Mouse (Mus musculus) neural tube, embryonic 13.5 days (tissue): Measurements from ENCODE around the gene Mef2d. TPM values are rescaled to one million over a fixed set of nuclear protein-coding genes. Genes with fewer than 3 reads are reported as not detected.

Source experiments
- ATAC-seq: fragments of 200-750 bp; cut with Nextera tagmentation; 2 replicates; pipeline ENCODE4 v1.8.0; 2017; ENCODE audit warnings: low read depth, mild to moderate bottlenecking, moderate TSS enrichment, moderate library complexity
- H3K27ac ChIP-seq: fragments of 300-500 bp; sonication (generic); replicated peaks from 2 replicates; pipeline ENCODE4 v1.5.1; 2015; ENCODE audit warnings: moderate library complexity, mild to moderate bottlenecking, inconsistent platforms
- H3K27me3 ChIP-seq: fragments of 300-500 bp; sonication (generic); 2 replicates; pipeline ENCODE4 v1.6.1; 2015; ENCODE audit warnings: mild to moderate bottlenecking, inconsistent platforms
- H3K36me3 ChIP-seq: fragments of 300-500 bp; sonication (generic); 2 replicates; pipeline ENCODE4 v1.6.1; 2015; ENCODE audit warnings: mild to moderate bottlenecking, inconsistent platforms
- H3K4me1 ChIP-seq: fragments of 300-500 bp; sonication (generic); replicated peaks from 2 replicates; pipeline ENCODE4 v1.6.1; 2015; ENCODE audit warnings: inconsistent platforms
- H3K4me2 ChIP-seq: fragments of 300-500 bp; sonication (generic); 2 replicates; pipeline ENCODE4 v1.6.1; 2015; ENCODE audit warnings: inconsistent platforms, mild to moderate bottlenecking, moderate library complexity
- H3K4me3 ChIP-seq: fragments of 300-500 bp; sonication (generic); 2 replicates; pipeline ENCODE4 v1.5.1; 2015; ENCODE audit warnings: mild to moderate bottlenecking, inconsistent platforms
- H3K9ac ChIP-seq: fragments of 300-500 bp; sonication (generic); 2 replicates; pipeline ENCODE4 v1.6.1; 2015; ENCODE audit warnings: moderate library complexity, mild to moderate bottlenecking, inconsistent platforms
- H3K9me3 ChIP-seq: fragments of 300-500 bp; sonication (generic); 2 replicates; pipeline ENCODE4 v1.6.1; 2016; ENCODE audit warnings: inconsistent platforms
- WGBS: fragments of 180-500 bp; shearing (Covaris S2); methylation state at CpG from one replicate; pipeline ENCODE4 v1.1.7; 2015; 5-methylcytosine and 5-hydroxymethylcytosine counted together
- microRNA-seq: library from miRNA; unstranded; fragments of <30 nt; microRNA quantifications from one replicate; pipeline ENCODE4, GENCODE M21; 2016
- polyA plus RNA-seq: library from polyadenylated mRNA; unstranded; fragments of >200 nt; fragmentation: Nextera tagmentation; extraction: Ambion mirVana; gene quantifications from 2 replicates; pipeline ENCODE4 v1.2.1, GENCODE M21; 2015

Gene Mef2d
- polyA plus RNA-seq, 1 experiment from 2014 or later, result 15.9 TPM

DNA sequence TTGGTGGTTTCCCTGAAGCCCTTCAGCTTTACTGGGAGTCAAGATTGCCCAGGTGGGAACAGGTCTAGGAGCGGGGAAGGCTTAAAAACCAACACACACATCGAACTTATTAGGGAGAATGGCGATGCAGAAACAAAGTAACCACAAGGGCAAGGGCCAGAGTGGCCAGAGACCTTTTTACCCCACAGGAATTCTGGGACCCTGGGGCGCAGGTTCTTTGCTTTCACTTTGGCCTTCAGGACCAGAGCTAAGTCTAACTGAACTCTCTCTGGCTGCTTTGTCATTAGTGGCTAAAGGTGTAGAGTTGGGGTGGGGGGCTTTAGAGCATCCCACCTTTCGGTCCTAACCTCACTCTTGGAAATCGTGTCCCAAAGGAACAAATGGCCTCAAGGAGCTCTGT lies 73.9 kb downstream of the Mef2d start:
- ATAC-seq, result no peak
- H3K4me3 ChIP-seq, result peak overlapping the region; percentile 82
- peak overlapping the region; percentile 88 for H3K4me2 ChIP-seq
- no peaks in the 10 kb centered on the region for H3K9me3 ChIP-seq
- WGBS, result 3% methylated on average over 6 of the region's 6 CpGs
- H3K36me3 ChIP-seq, result peaks cover 30% of the 10 kb centered on the region
- peak overlapping the region; percentile 98 for H3K27ac ChIP-seq
- peak overlapping the region; percentile 98 for H3K9ac ChIP-seq
- H3K27me3 ChIP-seq, result peaks cover 54% of the 10 kb centered on the region
- peaks cover 86% of the 10 kb centered on the region for H3K4me1 ChIP-seq

DNA sequence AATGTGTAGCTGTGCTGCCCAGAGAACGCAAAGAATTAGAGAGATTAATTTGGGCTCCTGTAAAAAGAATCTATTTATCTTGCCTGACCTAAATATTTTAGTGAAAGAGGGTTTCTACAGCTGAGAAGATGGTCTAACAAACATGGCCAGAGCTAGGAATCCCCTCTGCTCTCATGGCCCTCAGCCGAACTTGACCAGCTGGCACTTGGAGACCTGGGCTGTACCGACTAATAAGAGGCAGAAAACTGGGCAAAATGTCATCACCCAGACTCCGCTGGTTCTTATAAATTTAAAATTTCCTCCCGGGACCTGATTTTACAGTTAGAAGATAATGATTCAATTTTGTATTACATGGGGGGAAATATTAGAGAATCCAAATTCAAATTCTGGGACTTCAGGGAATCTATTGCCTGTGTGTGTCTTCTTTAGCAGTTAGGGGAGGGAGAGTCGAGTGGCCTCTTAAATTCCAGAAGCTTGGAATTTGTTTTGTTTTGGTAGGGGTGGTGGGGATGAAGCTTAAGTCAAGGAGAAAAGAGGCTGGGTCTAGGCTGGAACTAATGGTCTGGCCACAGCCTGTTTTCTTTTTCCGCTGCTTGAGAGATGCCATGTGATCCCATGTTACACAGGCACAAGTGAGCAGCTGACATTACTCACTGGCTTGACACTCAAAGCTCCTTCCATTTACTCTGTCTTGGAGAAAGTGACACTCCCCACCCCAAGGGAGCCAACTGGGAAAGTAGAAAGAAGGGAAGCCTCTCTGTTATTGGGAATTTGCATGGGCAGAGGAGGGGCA lies 74.6 kb downstream of the Mef2d start:
- H3K9me3 ChIP-seq, result no peaks in the 10 kb centered on the region
- peak overlapping the region; percentile 98 for H3K27ac ChIP-seq
- H3K4me1 ChIP-seq, result peaks cover 86% of the 10 kb centered on the region
- WGBS, result 4% methylated on average over 7 of the region's 7 CpGs
- peak overlapping the region; percentile 82 for H3K4me3 ChIP-seq
- H3K27me3 ChIP-seq, result peaks cover 48% of the 10 kb centered on the region
- peak overlapping the region; percentile 88 for H3K4me2 ChIP-seq
- peaks cover 36% of the 10 kb centered on the region for H3K36me3 ChIP-seq
- peak overlapping the region; percentile 98 for H3K9ac ChIP-seq
- no peak for ATAC-seq

DNA sequence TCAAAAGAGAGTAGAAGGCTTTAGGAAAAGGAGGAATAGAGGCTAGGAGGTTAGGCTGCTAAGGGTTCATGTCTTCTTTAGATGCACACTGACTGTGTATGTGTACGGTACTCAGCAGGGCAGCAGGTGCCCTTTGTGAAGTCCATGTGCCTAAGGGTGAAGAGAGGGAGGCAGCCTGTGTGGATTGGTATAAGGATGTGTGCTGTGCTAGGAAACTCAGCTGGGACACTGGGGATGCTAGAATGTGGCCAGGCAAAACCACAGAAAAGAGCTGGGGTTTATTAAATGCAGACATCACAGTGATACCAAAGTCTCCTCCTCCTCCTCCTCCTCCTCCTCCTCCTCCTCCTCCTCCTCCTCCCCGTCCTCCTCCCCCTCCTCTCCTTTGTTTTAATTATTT lies 75.5 kb downstream of the Mef2d start:
- Histone ChIP-seq H3K27ac (peak overlapping the region; percentile 98), H3K4me1 (peaks cover 87% of the 10 kb centered on the region), H3K4me3 (peak overlapping the region; percentile 82), H3K9me3 (no peaks in the 10 kb centered on the region), H3K4me2 (peak overlapping the region; percentile 88), H3K36me3 (peaks cover 41% of the 10 kb centered on the region), H3K27me3 (peaks cover 39% of the 10 kb centered on the region), H3K9ac (peak overlapping the region; percentile 98)
- ATAC-seq, result no peak
- 14% methylated on average over 1 of the region's 2 CpGs for WGBS

DNA sequence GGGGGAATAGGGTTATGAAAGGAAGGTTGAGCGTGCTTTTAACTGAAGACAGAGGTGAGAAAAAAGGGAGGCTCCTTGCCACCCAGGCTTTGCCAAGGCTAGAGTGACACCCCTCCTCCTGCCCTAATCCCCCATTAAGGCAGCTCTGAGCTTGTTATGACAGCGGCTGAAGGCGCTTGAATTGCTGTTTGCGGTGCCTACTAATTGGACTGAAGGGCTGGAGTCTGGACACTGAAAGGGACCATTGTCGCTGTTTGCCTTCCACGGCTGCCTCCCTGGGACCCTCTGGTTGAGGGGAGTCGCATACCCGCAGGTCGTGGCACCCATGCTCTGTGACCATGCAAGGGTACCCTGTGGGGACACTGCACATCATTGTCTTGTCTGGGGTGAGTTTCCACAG lies 77.8 kb downstream of the Mef2d start:
- H3K36me3 ChIP-seq, result peaks cover 58% of the 10 kb centered on the region

DNA sequence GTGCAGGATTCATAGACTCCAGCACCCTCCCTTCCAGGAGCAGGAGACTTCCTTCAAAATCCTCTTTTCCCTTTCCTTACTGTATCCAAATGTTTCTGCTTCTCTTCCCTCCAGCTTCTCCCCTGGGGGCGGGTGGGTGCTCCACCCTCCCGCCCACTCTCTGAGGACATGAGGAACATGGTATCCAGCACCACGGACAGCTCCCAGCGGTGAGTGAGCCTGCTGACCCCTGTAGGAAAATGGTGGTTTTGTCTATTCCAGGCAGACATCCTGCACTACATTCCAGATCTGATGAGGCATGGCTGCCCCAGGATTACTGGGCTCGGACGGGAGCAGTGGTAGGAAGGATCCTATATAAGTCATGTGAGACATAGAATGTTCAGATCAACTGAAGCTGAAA lies 78.7 kb downstream of the Mef2d start:
- Histone ChIP-seq H3K4me1 (peaks cover 94% of the 10 kb centered on the region), H3K27ac (peak overlapping the region; percentile 98)
- 2% methylated on average over 6 of the region's 6 CpGs for WGBS

More for the DNA sequence above, 77.8 kb downstream of the Mef2d start:
- H3K4me2 ChIP-seq, result peak overlapping the region; percentile 88
- H3K4me1 ChIP-seq, result peaks cover 94% of the 10 kb centered on the region
- no peak for ATAC-seq
- WGBS, result 8% methylated on average over 9 of the region's 9 CpGs
- peak overlapping the region; percentile 82 for H3K4me3 ChIP-seq
- H3K27ac ChIP-seq, result peak overlapping the region; percentile 98
- peak overlapping the region; percentile 98 for H3K9ac ChIP-seq
- H3K27me3 ChIP-seq, result peaks cover 34% of the 10 kb centered on the region
- no peaks in the 10 kb centered on the region for H3K9me3 ChIP-seq

More for the DNA sequence above, 78.7 kb downstream of the Mef2d start:
- peak overlapping the region; percentile 88 for H3K4me2 ChIP-seq
- peaks cover 34% of the 10 kb centered on the region for H3K27me3 ChIP-seq
- ATAC-seq, result no peak
- peak overlapping the region; percentile 82; the same call in 1 of the 2 replicates for H3K4me3 ChIP-seq
- peak overlapping the region; percentile 98 for H3K9ac ChIP-seq
- H3K36me3 ChIP-seq, result peaks cover 59% of the 10 kb centered on the region
- no peaks in the 10 kb centered on the region for H3K9me3 ChIP-seq

Small RNA genes within 50 kb of the gene (microRNA-seq; reads per million reads assigned to microRNA genes)
- not detected for gene Gm25641
- gene Mir3093, result 25.0 reads per million, percentile 37 among the genes with 10 or more reads in this experiment
- gene Mir9-1, result not detected

Other genes with a start within 250 kb of the Mef2d start
- 186 and 218 TPM in 2 replicates for gene Hdgf, start 236.1 kb upstream of the Mef2d start, polyA plus RNA-seq
- gene Mrpl24, start 222.9 kb upstream of the Mef2d start, polyA plus RNA-seq, result 69.5 and 73.0 TPM in 2 replicates
- gene Isg20l2, start 212.1 kb upstream of the Mef2d start, polyA plus RNA-seq, result 36.2 and 41.4 TPM in 2 replicates
- 20.1 and 22.2 TPM in 2 replicates for gene Rrnad1, start 211.7 kb upstream of the Mef2d start, polyA plus RNA-seq
- 193 and 205 TPM in 2 replicates for gene Crabp2, start 193.7 kb upstream of the Mef2d start, polyA plus RNA-seq
- 44.1 and 47.1 TPM in 2 replicates for gene Nes, start 171.3 kb upstream of the Mef2d start, polyA plus RNA-seq
- 37.8 and 41.3 TPM in 2 replicates for gene Bcan, start 142.1 kb upstream of the Mef2d start, polyA plus RNA-seq
- 0.36 and 0.40 TPM in 2 replicates for gene Hapln2, start 114.8 kb upstream of the Mef2d start, polyA plus RNA-seq
- 29.5 and 30.3 TPM in 2 replicates for gene Gpatch4, start 99.3 kb upstream of the Mef2d start, polyA plus RNA-seq
- gene Naxe, start 83.9 kb upstream of the Mef2d start, polyA plus RNA-seq, result 169 and 175 TPM in 2 replicates
- not detected in 2 replicates for gene Ttc24, start 64.1 kb upstream of the Mef2d start, polyA plus RNA-seq
- gene Iqgap3, start 60.4 kb upstream of the Mef2d start, polyA plus RNA-seq, result 3.0 and 3.8 TPM in 2 replicates
- 0.15 and 0.67 TPM in 2 replicates for gene Rhbg, start 112.3 kb downstream of the Mef2d start, polyA plus RNA-seq
- gene Gm38392, start 144.8 kb downstream of the Mef2d start, polyA plus RNA-seq, result 0.23 and 0.33 TPM in 2 replicates
- gene Tsacc, start 154.6 kb downstream of the Mef2d start, polyA plus RNA-seq, result 8.5 and 12.5 TPM in 2 replicates
- 496 and 532 TPM in 2 replicates for gene Cct3, start 154.7 kb downstream of the Mef2d start, polyA plus RNA-seq
- 99.6 and 112 TPM in 2 replicates for gene Glmp, start 182.7 kb downstream of the Mef2d start, polyA plus RNA-seq
- gene Tmem79, start 193.8 kb downstream of the Mef2d start, polyA plus RNA-seq, result 1.5 and 1.7 TPM in 2 replicates
- 57.2 and 66.1 TPM in 2 replicates for gene Smg5, start 193.9 kb downstream of the Mef2d start, polyA plus RNA-seq
- gene Paqr6, start 222.2 kb downstream of the Mef2d start, polyA plus RNA-seq, result 3.4 and 5.3 TPM in 2 replicates
- gene Bglap3, start 230.4 kb downstream of the Mef2d start, polyA plus RNA-seq, result not detected in 2 replicates
- gene Bglap2, start 236.3 kb downstream of the Mef2d start, polyA plus RNA-seq, result not detected in 2 replicates
- not detected in 2 replicates for gene Bglap, start 242.1 kb downstream of the Mef2d start, polyA plus RNA-seq